Mouse (Mus musculus) fat pad, adult 2 months (tissue): Measurements from ENCODE around the gene Rbm20.

Experiments used
- DNase-seq: peaks from one replicate; pipeline ENCODE4 v3.0.0-alpha.2; 2011; ENCODE audit warnings: low read depth, low spot score; ENCODE audit errors: extremely low read depth

The Rbm20 gene

DNA sequence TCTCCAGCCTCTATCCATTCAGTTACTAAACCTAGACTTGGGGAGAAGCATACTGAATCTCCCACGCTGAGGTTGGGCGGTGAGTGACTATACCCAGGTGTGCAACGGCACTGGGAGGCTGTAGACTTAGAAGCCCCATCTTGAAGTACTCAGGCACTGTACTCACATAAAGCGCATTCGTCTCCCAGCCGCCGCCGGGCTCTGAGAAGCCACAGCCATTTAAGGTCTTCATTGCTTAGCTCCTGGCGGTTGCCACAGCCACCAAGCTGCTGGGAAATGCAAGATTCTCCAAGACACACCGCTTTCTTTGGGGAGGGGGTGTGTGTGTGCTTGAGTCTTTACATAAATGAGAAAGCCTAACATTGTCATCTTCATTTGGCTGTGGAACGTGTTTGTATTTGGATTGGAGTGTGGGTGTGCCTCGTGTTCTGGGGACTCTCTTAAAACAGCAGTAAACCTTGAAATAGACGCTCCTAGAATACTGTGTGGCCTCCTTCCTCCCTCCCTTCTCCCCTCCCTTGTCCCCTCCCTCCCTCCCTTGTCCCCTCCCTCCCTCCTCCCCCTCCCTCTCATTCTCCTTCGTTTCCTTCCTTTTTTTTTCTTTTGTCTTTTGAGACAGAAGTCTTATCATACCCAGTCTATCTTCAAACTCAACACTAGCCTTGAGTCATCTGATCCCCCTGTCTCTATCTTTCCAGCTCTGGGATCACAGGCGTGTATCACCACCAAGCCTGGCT is 131.1 kb downstream of the Rbm20 start:
- no peak for DNase-seq

DNA sequence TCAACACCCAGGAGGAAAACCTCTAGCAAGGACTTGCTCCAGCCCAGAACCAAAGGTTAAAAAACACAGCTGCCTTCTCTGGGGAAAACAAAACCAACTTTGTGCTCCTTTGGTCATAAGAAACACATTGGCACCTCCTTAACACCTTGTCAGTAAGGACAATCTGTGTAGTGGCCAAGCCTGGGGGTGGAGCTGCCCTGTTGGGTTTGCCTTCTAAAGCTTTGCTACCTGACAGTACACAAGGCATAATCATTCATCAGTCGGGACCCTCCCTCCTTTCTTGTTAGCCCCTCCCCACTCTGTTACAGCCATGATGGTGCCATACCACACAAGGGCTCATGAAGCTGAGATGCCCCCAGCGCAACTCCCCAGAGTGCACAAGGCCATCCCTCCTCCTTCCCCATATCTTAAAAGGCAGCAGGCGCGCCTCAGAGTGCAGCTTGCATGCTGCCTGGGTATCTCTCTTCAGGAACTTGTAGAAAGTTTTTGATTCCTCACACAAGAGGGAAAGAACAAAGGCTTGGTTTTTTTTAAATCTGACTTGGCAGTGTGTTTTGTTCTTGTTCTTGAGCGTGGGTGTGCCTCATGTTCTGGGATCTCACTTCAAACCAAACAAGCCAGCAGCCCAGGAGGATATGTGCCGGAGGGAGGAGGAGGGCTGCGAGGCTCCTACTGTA is 132.2 kb downstream of the Rbm20 start:
- peak; percentile 45 for DNase-seq

GRCm38 (mm10) chr19:53810024-53810423 is 132.9 kb downstream of the Rbm20 start:
- no peak for DNase-seq

DNA sequence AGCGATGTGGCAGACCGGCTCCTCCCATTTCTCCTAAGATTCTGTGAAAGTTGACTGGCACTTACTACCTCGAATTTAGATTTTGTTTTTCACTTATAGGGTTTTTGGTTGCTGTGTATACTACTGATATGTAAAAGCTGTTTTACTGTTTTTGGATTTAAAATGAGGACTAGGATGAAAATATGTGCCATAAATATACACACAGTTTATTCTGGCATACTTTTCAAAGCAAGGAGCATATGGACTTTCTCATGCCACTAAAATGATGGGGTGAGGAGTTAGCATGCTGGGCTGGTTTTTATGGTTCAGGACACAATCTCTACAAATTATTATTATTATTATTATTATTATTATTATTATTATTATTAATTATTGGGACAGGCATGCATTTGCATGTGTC is 133.5 kb downstream of the Rbm20 start:
- DNase-seq, result no peak

GRCm38 (mm10) chr19:53813576-53813975 is 136.5 kb downstream of the Rbm20 start:
- no peak for DNase-seq

DNA sequence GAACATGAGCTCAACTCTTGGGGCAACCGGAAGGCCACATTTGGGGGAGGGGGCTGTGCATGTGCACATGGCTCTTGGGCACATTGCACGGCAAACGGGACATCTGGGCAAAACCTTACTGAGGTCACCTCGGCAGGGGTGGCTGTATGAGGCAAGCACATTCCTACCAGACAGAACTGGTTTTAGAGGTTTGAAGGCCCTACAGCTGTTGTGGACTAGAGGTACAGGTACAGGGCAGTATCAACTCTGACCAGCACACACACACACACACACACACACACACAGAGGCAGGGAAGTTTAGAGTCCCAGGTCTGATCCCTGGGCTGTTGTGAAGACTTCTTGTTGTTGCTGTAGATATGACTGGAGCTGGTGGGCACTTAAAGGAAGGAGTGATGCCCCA is 138.6 kb downstream of the Rbm20 start:
- no peak for DNase-seq

DNA sequence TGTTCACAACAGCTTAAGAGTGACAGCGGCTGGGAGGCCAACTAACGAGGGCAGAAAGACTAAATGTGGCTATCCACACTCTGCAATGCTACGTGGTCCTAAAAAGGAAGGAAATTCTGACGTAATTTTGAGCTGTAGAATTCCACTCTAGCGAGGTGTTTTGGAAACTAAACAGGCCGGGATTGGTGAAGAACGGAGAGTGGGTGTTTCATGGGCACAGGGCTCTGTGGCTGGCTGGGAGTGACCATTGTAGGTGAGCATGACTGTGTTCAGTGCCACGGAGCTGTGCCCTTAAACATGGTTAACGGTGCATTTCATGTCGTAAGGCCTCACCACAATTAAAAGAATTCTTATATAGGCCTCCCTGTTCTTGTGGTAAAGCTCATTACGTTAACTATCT is 139.1 kb downstream of the Rbm20 start:
- no peak for DNase-seq

DNA sequence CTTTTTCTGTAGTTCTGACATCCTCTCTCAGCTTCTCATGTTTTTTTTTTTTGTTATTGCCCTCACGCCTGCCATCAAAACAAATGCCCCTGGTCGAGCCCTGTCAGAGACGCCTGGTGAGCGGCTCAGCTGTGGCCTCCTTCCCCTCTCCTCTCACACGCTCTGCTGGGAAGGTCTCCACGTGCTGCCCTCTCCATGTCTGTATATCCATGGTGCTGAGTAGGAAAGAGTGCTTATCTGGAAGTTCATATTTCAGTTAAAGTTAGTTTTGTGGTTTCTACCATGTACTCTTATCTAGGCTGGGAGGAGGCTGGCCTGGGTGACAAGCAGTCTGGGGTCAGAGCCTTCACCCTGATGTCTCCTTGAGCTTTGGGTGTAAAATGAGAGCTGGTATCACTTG is 142.2 kb downstream of the Rbm20 start:
- no peak for DNase-seq

- no peak for DNase-seq
Observed at GRCm38 (mm10) chr19:53821241-53822120, 144.4 kb downstream of the Rbm20 start.

GRCm38 (mm10) chr19:53823847-53824246 is 146.7 kb downstream of the Rbm20 start:
- DNase-seq, result no peak

- no peak for DNase-seq
Observed at GRCm38 (mm10) chr19:53824872-53825680, 148.0 kb downstream of the Rbm20 start.

- DNase-seq, result no peak
Observed at GRCm38 (mm10) chr19:53829990-53830389, 152.9 kb downstream of the Rbm20 start.

GRCm38 (mm10) chr19:53830407-53831163 is 153.5 kb downstream of the Rbm20 start:
- no peak for DNase-seq

- no peak for DNase-seq
Observed at GRCm38 (mm10) chr19:53831164-53831448, 154.0 kb downstream of the Rbm20 start.

GRCm38 (mm10) chr19:53832512-53832911 is 155.4 kb downstream of the Rbm20 start:
- DNase-seq, result no peak

- no peak for DNase-seq
Observed at GRCm38 (mm10) chr19:53833745-53834369, 156.8 kb downstream of the Rbm20 start.

- no peak for DNase-seq
Observed at GRCm38 (mm10) chr19:53836569-53837454, 159.7 kb downstream of the Rbm20 start.

GRCm38 (mm10) chr19:53838850-53839249 is 161.7 kb downstream of the Rbm20 start:
- DNase-seq, result no peak

- no peak for DNase-seq
Observed at GRCm38 (mm10) chr19:53839837-53840236, 162.7 kb downstream of the Rbm20 start.
